Mouse (Mus musculus) hindbrain, embryonic 15.5 days (tissue): Measurements from ENCODE around the gene Rab31. TPM values are rescaled to one million over a fixed set of nuclear protein-coding genes. Genes with fewer than 3 reads are reported as not detected.
"Not testable (repeated sequence)": the region's sequence is repeated elsewhere in the genome, so short reads cannot be mapped to it uniquely, and the experiment has no call there.

Source experiments
- ATAC-seq: fragments of 200-750 bp; cut with Nextera tagmentation; 2 replicates; pipeline ENCODE4 v1.8.0; 2017; ENCODE audit warnings: low read depth, moderate number of reproducible peaks, moderate TSS enrichment; ENCODE audit not compliant: low FRiP score
- H3K27ac ChIP-seq: fragments of 300-500 bp; sonication (generic); replicated peaks from 2 replicates; pipeline ENCODE4 v1.5.1; 2015; ENCODE audit warnings: mild to moderate bottlenecking, inconsistent platforms
- H3K27me3 ChIP-seq: fragments of 300-500 bp; sonication (generic); 2 replicates; pipeline ENCODE4 v1.6.1; 2015; ENCODE audit warnings: control low read depth, inconsistent platforms
- H3K36me3 ChIP-seq: fragments of 300-500 bp; sonication (generic); 2 replicates; pipeline ENCODE4 v1.6.1; 2015; ENCODE audit warnings: control low read depth, inconsistent platforms
- H3K4me1 ChIP-seq: fragments of 300-500 bp; sonication (generic); replicated peaks from 2 replicates; pipeline ENCODE4 v1.6.1; 2015; ENCODE audit warnings: control low read depth, inconsistent platforms
- H3K4me2 ChIP-seq: fragments of 300-500 bp; sonication (generic); 2 replicates; pipeline ENCODE4 v1.6.1; 2015; ENCODE audit warnings: moderate library complexity, mild to moderate bottlenecking, inconsistent platforms
- H3K4me3 ChIP-seq: fragments of 300-500 bp; sonication (generic); 2 replicates; pipeline ENCODE4 v1.5.1; 2015; ENCODE audit warnings: mild to moderate bottlenecking, inconsistent platforms
- H3K9ac ChIP-seq: fragments of 300-500 bp; sonication (generic); 2 replicates; pipeline ENCODE4 v1.6.1; 2015; ENCODE audit warnings: inconsistent platforms
- H3K9me3 ChIP-seq: fragments of 300-500 bp; sonication (generic); 2 replicates; pipeline ENCODE4 v1.6.1; 2016; ENCODE audit warnings: control low read depth, inconsistent platforms
- WGBS: fragments of 180-500 bp; shearing (Covaris S2); methylation state at CpG from one replicate; pipeline ENCODE4 v1.1.7; 2015; 5-methylcytosine and 5-hydroxymethylcytosine counted together
- polyA plus RNA-seq: library from polyadenylated mRNA; unstranded; fragments of >200 nt; fragmentation: Nextera tagmentation; extraction: Ambion mirVana; gene quantifications from 2 replicates; pipeline ENCODE4 v1.2.1, GENCODE M21; 2015

The Rab31 gene
- polyA plus RNA-seq, 1 experiment from 2014 or later = 72.8 TPM

GRCm38 (mm10) chr17:65648371-65649174 lies 124.0 kb downstream of the Rab31 start:
- 89% methylated on average over 9 of the region's 9 CpGs for WGBS

GRCm38 (mm10) chr17:65647961-65648360 lies 124.6 kb downstream of the Rab31 start:
- H3K4me2 ChIP-seq = no peak overlapping the region
- H3K27me3 ChIP-seq = no peaks in the 10 kb centered on the region
- no peak overlapping the region for H3K9ac ChIP-seq
- WGBS = 62% methylated on average over 5 of the region's 5 CpGs
- no peak overlapping the region for H3K27ac ChIP-seq
- H3K4me1 ChIP-seq = peaks cover 8% of the 10 kb centered on the region
- H3K4me3 ChIP-seq = no peak overlapping the region
- 0 out of 2 replicates have a peak, but pooled peaks cover 5% of the 10 kb centered on the region for H3K36me3 ChIP-seq
- no peak for ATAC-seq
- H3K9me3 ChIP-seq = no peaks in the 10 kb centered on the region

More at GRCm38 (mm10) chr17:65648371-65649174, 124.0 kb downstream of the Rab31 start:
- no peak overlapping the region for H3K9ac ChIP-seq
- no peak overlapping the region for H3K27ac ChIP-seq
- no peaks in the 10 kb centered on the region for H3K27me3 ChIP-seq
- peaks cover 2% of the 10 kb centered on the region for H3K4me1 ChIP-seq
- H3K4me2 ChIP-seq = no peak overlapping the region
- 0 out of 2 replicates have a peak, but pooled peaks cover 5% of the 10 kb centered on the region for H3K36me3 ChIP-seq
- H3K4me3 ChIP-seq = no peak overlapping the region
- ATAC-seq = no peak
- no peaks in the 10 kb centered on the region for H3K9me3 ChIP-seq

- H3K36me3 ChIP-seq = 0 out of 2 replicates have a peak, but pooled peaks cover 3% of the 10 kb centered on the region
- no peaks in the 10 kb centered on the region for H3K9me3 ChIP-seq
- no peaks in the 10 kb centered on the region for H3K27me3 ChIP-seq
- ATAC-seq = no peak
- WGBS = 79% methylated on average over 6 of the region's 6 CpGs
- H3K4me1 ChIP-seq = peaks cover 14% of the 10 kb centered on the region
- H3K4me3 ChIP-seq = no peak overlapping the region
- H3K9ac ChIP-seq = no peak overlapping the region
- no peak overlapping the region for H3K27ac ChIP-seq
- H3K4me2 ChIP-seq = no peak overlapping the region
Observed at GRCm38 (mm10) chr17:65647226-65647625, 125.3 kb downstream of the Rab31 start.

- Histone ChIP-seq H3K9ac (no peak overlapping the region), H3K27me3 (no peaks in the 10 kb centered on the region), H3K9me3 (no peaks in the 10 kb centered on the region), H3K36me3 (no peaks in the 10 kb centered on the region), H3K4me3 (no peak overlapping the region), H3K4me2 (no peak overlapping the region), H3K4me1 (peaks cover 14% of the 10 kb centered on the region), H3K27ac (peak overlapping the region; percentile 71)
- ATAC-seq = peak; percentile 9; the same call in 1 of the 2 replicates
- WGBS = 88% methylated on average over 5 of the region's 5 CpGs
Observed at GRCm38 (mm10) chr17:65643579-65643978, 129.0 kb downstream of the Rab31 start.

GRCm38 (mm10) chr17:65643051-65643521 lies 129.5 kb downstream of the Rab31 start:
- whole genome bisulfite sequencing = 38% methylated on average over 10 of the region's 10 CpGs
- no peak overlapping the region; the same call in 1 of the 2 replicates for H3K4me2 ChIP-seq
- H3K9ac ChIP-seq = no peak overlapping the region
- no peaks in the 10 kb centered on the region for H3K9me3 ChIP-seq
- H3K27ac ChIP-seq = peak overlapping the region; percentile 71
- H3K4me1 ChIP-seq = peaks cover 14% of the 10 kb centered on the region
- peak; percentile 60 for ATAC-seq
- H3K27me3 ChIP-seq = no peaks in the 10 kb centered on the region
- H3K36me3 ChIP-seq = no peaks in the 10 kb centered on the region
- H3K4me3 ChIP-seq = no peak overlapping the region

GRCm38 (mm10) chr17:65642578-65642991 lies 130.0 kb downstream of the Rab31 start:
- 28% methylated on average over 5 of the region's 5 CpGs for WGBS
- no peak overlapping the region for H3K4me2 ChIP-seq

GRCm38 (mm10) chr17:65641734-65642218 lies 130.8 kb downstream of the Rab31 start, which contains the start of gene Txndc2:
Gene Txndc2 (minus strand): TSS chr17:65642168.
- ATAC-seq = no peak
- no peak within 1 kb of the TSS for H3K9ac ChIP-seq
- no peaks in the 10 kb centered on the region for H3K36me3 ChIP-seq
- no peak within 1 kb of the TSS; the same call in 1 of the 2 replicates for H3K4me2 ChIP-seq
- WGBS = 88% methylated on average over 11 of the region's 11 CpGs
- H3K4me1 ChIP-seq = peaks cover 14% of the 10 kb centered on the region
- H3K9me3 ChIP-seq = no peaks in the 10 kb centered on the region
- H3K27me3 ChIP-seq = no peaks in the 10 kb centered on the region
- peak within 1 kb of the TSS; percentile 71 for H3K27ac ChIP-seq
- H3K4me3 ChIP-seq = no peak within 1 kb of the TSS

More at GRCm38 (mm10) chr17:65642578-65642991, 130.0 kb downstream of the Rab31 start:
- Histone ChIP-seq H3K27me3 (no peaks in the 10 kb centered on the region), H3K9me3 (no peaks in the 10 kb centered on the region), H3K9ac (no peak overlapping the region), H3K36me3 (no peaks in the 10 kb centered on the region), H3K4me3 (no peak overlapping the region), H3K27ac (peak overlapping the region; percentile 71), H3K4me1 (peaks cover 14% of the 10 kb centered on the region)
- peak; percentile 59; the same call in 1 of the 2 replicates for ATAC-seq

GRCm38 (mm10) chr17:65639144-65639543 lies 133.4 kb downstream of the Rab31 start:
- H3K9me3 ChIP-seq = no peaks in the 10 kb centered on the region
- 91% methylated on average over 1 of the region's 1 CpGs for WGBS
- no peak overlapping the region for H3K27ac ChIP-seq
- no peak overlapping the region for H3K4me2 ChIP-seq
- ATAC-seq = no peak
- no peaks in the 10 kb centered on the region for H3K27me3 ChIP-seq
- H3K4me1 ChIP-seq = peaks cover 14% of the 10 kb centered on the region
- H3K4me3 ChIP-seq = no peak overlapping the region
- no peak overlapping the region for H3K9ac ChIP-seq
- no peaks in the 10 kb centered on the region for H3K36me3 ChIP-seq

- Histone ChIP-seq H3K4me2 (no peak overlapping the region), H3K4me3 (no peak overlapping the region), H3K27me3 (no peaks in the 10 kb centered on the region), H3K27ac (no peak overlapping the region), H3K36me3 (no peaks in the 10 kb centered on the region), H3K9me3 (no peaks in the 10 kb centered on the region), H3K4me1 (no peaks in the 10 kb centered on the region), H3K9ac (no peak overlapping the region)
- 82% methylated on average over 14 of the region's 14 CpGs for WGBS
- no peak for ATAC-seq
Observed at GRCm38 (mm10) chr17:65635715-65636360, 136.7 kb downstream of the Rab31 start.

GRCm38 (mm10) chr17:65629943-65630342 lies 142.6 kb downstream of the Rab31 start:
- H3K27ac ChIP-seq = no peak overlapping the region
- no peak overlapping the region for H3K4me2 ChIP-seq
- ATAC-seq = no peak
- WGBS = 79% methylated on average over 6 of the region's 6 CpGs
- no peak overlapping the region for H3K4me3 ChIP-seq
- H3K4me1 ChIP-seq = no peaks in the 10 kb centered on the region
- H3K9me3 ChIP-seq = no peaks in the 10 kb centered on the region
- no peaks in the 10 kb centered on the region for H3K27me3 ChIP-seq
- no peaks in the 10 kb centered on the region for H3K36me3 ChIP-seq
- no peak overlapping the region for H3K9ac ChIP-seq

- H3K36me3 ChIP-seq, H3K4me3 ChIP-seq, H3K9me3 ChIP-seq, ATAC-seq, H3K27me3 ChIP-seq, H3K4me1 ChIP-seq, H3K27ac ChIP-seq, H3K9ac ChIP-seq, H3K4me2 ChIP-seq: not testable (repeated sequence)
- 90% methylated on average over 13 of the region's 13 CpGs for WGBS
Observed at GRCm38 (mm10) chr17:65628823-65629532, 143.6 kb downstream of the Rab31 start.
